Mouse (Mus musculus): ENCODE results near the gene Wdr11.

Wdr11 gene

DNA sequence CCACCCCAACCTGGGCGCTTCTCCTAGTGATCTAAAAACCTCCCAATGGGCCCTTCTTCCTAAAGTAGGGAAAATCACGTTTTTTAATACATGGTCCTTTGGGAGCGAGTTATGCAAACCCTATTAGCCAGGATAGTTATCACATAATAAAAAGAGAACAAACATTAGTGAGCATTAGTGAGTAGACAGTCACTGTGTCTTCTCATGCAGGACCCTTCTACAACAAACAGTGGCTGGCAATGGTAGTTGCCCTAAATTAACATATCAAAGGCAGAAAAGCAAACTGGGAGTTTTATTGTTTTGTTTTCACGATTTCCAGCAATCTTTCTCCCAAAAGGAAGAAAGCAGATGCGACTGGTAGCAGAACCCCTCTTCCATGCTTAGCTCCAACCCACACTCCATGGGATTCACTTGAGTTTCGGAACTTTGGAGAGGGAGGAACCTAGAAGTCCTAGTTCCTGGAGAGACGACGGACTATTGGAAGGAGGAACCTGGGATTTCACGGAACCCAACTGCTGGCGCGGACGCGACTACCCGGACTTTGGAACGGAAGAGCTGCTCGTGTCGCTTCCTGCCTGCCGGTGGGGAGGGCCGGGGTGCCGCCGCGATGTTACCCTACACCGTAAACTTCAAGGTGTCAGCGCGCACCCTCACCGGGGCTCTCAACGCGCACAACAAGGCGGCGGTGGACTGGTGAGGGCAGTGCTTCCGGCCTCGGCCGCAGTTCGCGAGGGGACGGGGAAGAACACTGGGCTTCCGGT lies at the start of gene Wdr11:
Gene Wdr11 (plus strand): TSS at position 493 of the 761 bp plus-strand sequence.
- in situ Hi-C loops (cut with MboI, MseI): no loop called here

GRCm38 (mm10) chr7:129567541-129567940 lies 24.1 kb upstream of the Wdr11 start:
- in situ Hi-C loops (cut with MboI, MseI): no loop called here

DNA sequence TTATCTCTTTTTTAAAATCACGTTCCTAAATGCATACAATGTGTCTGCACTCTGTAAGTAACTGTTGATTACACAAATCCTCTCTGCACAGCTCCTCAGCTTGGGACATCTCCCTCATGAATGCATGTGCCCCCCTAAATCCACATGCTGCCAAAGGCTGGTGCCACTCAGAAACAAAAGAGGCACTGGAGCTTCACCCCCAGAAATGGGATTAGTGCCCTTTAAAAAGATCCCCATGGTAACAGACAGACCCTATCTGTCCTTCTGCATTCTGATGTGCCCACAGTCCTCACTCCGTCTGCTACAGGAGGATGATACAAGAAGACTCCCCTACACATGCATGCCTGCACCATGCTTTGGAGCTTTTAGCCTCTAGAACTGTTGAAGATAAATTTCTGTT lies 23.3 kb upstream of the Wdr11 start:
- in situ Hi-C loops (cut with MboI, MseI): no loop called here

- in situ Hi-C loops (cut with MboI, MseI): no loop called here
These were observed 17.2 kb upstream of the Wdr11 start for GRCm38 (mm10) chr7:129574471-129574870.

DNA sequence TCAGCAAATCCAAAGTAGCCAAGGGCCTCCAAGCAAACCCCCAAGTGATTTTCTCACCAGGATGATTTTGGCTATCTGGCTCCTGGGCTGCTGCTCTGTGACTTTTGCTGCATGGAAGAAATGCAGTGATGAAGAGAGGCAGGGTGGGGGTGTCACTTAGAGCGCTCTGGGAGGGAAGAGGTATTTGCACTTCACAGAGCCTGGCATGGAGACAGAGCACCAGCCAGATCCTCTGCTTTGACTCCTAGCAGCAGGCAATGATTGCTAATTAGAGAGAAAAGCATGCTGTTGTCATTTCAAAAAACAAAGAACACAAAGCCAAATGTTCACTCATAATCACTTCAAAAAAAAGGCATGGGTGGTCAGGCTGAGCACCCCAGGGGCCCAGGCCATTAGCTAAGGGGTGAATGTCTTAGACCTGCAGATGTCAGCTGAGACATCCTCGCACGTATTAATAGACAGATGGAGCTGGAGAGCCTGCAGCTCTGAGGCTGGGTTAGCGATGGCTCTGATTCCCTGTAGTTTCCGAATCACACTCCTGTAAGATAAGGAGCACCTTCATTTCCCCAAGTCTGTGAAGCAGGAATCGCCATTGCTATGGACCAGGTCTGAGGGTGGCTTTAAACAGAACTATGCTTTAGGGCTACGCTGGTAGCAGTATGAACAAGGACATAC lies 16.4 kb upstream of the Wdr11 start:
- in situ Hi-C loops (cut with MboI, MseI): no loop called here

GRCm38 (mm10) chr7:129592132-129592745 lies 576 bp downstream of the Wdr11 start:
- in situ Hi-C loops (cut with MboI, MseI): no loop called here

GRCm38 (mm10) chr7:129597186-129597585 lies 5.5 kb downstream of the Wdr11 start:
- in situ Hi-C loops (cut with MboI, MseI): no loop called here

DNA sequence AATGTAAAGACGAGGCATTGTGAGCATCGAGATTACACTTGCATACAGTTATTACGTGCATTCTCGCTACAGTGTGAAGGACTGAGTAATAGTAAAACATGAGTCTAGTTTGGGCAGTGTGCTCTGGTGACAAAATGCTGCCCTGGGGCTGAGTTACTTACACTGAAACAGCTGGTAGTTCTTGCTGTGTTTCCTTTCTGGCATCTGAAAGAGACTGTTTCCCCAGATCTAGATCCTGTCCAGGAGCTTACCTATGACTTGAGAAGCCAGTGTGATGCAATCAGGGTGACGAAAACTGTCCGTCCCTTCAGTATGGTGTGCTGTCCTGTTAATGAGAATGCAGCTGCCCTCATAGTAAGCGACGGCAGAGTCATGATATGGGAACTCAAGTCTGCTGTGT lies 14.6 kb downstream of the Wdr11 start:
- in situ Hi-C loops (cut with MboI, MseI): no loop called here

- in situ Hi-C loops (cut with MboI, MseI): no loop called here
These were observed 29.5 kb downstream of the Wdr11 start for GRCm38 (mm10) chr7:129621141-129621540.

DNA sequence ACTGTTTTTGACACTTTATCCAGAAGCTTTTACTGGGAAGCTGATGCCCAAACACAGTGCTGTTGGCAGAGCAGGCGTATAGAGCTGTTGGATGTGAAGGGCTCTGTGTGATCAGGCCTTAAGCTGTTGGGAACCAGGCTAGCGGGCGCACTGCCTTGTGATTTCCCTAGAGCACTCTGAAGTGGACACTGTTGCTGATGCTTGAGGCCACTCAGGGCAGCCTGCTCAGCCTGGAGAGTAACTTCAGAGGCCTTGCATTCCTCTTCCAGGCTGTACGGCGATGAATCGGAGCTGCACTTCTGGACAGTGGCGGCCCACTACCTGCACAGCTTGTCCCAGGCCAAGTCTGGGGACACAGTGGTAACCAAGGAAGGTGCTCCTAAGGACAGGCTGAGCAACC lies 38.7 kb downstream of the Wdr11 start:
- in situ Hi-C loops (cut with MboI, MseI): no loop called here

DNA sequence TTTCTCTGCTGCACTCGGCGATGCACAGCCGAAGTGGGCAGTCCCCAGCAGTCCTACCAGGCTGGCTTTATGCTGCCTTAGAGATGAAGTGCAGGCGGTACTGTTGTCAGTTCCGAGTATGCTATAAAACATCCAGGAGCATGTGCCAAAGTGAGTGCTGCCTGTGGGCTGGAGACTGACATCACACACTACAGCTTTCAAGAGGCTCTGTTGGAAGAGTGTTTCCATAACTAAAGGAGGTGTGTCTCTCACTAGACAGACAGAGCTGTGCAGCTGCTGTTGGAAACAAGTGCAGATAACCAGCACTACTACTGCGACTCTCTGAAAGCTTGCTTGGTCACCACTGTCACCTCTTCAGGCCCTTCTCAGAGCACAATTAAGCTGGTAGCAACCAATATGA lies 39.8 kb downstream of the Wdr11 start:
- in situ Hi-C loops (cut with MboI, MseI): no loop called here

GRCm38 (mm10) chr7:129635898-129636640 lies 44.4 kb downstream of the Wdr11 start:
- in situ Hi-C loops (cut with MboI, MseI): no loop called here

DNA sequence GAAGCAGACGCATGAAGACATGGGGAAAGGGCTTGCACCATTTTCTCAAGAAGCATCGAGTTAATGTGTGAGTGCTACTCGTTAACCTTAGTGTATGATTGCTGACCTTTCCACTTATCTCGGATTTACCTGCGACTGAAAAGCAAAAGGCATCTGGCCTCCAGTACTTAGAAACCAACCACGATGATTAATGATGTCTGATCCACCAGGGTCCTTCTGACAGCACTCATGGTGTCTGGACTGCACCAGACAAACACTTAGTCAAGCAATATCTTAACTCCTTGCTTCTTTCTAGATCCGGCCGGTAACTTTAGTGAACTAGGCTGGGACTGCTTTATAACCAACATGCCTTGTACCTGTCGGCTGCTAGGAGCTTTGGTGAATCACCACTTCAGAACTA lies 45.3 kb downstream of the Wdr11 start:
- in situ Hi-C loops (cut with MboI, MseI): no loop called here

DNA sequence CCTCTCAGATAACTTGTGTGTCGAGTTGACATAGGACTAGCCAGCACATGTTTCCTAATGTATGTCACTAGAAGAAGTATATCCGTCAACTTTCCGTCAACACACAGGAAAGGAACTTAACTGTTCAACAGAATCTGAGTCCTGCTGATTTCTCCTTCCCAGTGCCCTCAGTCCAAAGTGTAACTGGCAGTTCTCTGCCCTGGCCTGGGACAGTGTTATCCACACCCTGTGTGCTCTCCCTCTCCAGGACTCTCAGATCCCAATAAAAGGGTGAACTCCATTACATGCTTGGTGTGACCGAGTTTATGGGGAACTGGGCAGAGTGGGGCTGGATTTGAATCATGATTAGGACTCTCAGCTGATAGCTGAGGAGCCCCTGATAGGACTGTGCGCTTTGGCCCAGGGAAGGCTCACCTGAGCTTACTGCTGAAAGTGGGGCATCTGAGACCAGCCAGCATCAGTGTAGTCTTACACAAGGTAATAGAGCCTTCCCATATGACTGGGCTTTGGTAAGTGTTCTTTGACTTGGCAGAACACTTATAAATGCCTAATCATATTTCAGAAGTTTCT lies 46.3 kb downstream of the Wdr11 start:
- in situ Hi-C loops (cut with MboI, MseI): no loop called here

GRCm38 (mm10) chr7:129639006-129639405 lies 47.3 kb downstream of the Wdr11 start:
- in situ Hi-C loops (cut with MboI, MseI): no loop called here

DNA sequence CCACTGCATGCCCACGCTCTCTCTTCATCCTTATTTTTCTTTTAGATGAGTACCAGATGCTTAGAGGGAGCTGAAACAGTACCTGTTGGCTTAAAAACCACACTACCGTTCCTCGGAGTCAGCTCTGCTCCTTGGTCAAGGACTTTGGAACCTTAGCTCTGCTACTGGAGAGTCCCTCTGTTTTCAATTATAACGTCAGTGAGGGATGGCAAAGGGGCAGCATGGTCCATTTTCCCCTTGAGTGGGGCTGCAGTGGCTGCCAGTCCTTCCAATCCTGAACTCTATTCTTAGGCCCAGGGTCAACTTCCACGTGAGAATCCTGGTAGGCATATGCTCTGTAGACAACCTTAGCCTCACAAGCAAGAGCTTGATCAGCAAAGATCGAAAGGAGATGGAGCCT lies 48.2 kb downstream of the Wdr11 start:
- in situ Hi-C loops (cut with MboI, MseI): no loop called here

- in situ Hi-C loops (cut with MboI, MseI): no loop called here
These were observed 51.6 kb downstream of the Wdr11 start for GRCm38 (mm10) chr7:129643290-129643689.

DNA sequence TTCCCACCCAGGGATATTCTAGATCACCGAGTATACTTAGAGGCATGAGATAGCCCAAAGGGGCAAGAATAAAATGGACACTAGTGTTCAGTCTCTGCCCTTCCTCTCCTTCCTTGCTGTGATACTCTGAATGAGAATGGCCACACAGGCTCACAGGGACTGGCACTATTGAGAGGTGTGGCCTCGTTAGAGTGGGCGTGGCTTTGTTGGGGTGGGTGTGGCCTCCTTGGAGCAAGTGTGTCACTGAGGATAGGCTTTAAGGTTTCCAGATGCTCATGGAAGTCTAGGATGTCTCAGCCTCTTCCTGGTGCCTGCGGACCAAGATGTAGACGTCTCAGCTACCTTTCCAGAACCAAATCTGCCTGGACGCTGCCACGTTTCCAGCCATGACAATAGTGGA lies 56.1 kb downstream of the Wdr11 start:
- in situ Hi-C loops (cut with MboI, MseI): loop anchor here (5.0 kb wide), 1 partner anchor 620 kb away; no protein-coding TSS in a partner anchor

DNA sequence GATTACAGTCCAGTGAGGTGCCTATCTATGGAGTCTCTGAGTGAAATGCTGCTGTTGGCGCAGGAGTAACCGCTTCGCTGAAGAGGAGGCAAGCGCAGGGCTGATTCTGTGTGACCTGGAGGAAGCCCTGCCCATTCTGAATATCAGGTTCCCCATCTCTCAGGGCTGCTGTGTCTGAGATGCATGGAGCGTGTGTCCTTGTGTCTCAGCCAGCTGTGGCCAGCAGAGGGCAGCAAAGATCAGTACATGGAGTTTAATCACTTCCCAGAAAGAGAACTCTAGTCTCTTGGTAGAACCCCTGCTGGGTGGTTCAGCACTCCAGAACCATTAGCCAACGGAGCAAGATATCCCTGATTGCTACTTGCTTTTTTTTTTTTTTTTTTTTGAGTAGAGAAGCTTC lies 57.3 kb downstream of the Wdr11 start:
- in situ Hi-C loops (cut with MboI, MseI): loop anchor here (5.0 kb wide), 1 partner anchor 618 kb away; no protein-coding TSS in a partner anchor

GRCm38 (mm10) chr7:129650717-129651116 lies 59.1 kb downstream of the Wdr11 start:
- in situ Hi-C loops (cut with MboI, MseI): no loop called here

- in situ Hi-C loops (cut with MboI, MseI): no loop called here
These were observed 60.1 kb downstream of the Wdr11 start for GRCm38 (mm10) chr7:129651781-129652180.

Measured in T-helper 2 cell (primary cell).